Mouse (Mus musculus) 3134 (cell line): ENCODE measurements around the gene Haus7.

ENCODE experiments used
- DNase-seq: peaks from one replicate; pipeline ENCODE4 v3.0.0-alpha.2; 2011; ENCODE audit warnings: low spot score; ENCODE audit not compliant: insufficient read length; ENCODE audit errors: extremely low read depth

Haus7 gene

DNA sequence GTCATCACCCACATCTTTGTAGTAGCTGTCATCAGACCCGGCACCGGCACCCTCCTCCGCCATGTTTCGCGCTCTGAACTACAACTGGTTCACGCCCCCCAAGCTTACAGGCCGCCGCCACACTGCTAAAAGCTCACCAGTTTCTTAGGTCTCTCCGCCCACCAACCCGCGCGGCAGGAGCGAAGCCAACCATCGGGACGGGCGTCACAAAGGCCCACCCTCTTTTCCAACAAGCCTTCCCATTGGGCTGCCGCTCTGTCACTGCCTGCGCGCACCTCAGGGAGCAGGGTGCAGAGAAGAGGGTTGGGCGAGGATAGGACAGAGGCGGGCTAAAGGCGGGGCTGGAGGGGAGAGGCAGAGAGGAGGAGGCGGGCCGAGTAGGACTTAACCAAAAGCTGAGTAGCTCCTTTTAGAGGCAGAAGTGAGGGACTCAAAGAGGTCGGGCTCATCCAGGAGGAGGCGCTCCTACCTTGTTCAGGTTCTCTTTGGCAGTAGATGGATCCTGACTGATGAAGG, at the start of gene Haus7:
TSS of gene Haus7 (minus strand) at position 168 of the 516 bp plus-strand sequence.
- peak; percentile 99 for DNase-seq

- no peak for DNase-seq
Observed at GRCm38 (mm10) chrX:73506577-73506976, 47.7 kb upstream of the Haus7 start.

DNA sequence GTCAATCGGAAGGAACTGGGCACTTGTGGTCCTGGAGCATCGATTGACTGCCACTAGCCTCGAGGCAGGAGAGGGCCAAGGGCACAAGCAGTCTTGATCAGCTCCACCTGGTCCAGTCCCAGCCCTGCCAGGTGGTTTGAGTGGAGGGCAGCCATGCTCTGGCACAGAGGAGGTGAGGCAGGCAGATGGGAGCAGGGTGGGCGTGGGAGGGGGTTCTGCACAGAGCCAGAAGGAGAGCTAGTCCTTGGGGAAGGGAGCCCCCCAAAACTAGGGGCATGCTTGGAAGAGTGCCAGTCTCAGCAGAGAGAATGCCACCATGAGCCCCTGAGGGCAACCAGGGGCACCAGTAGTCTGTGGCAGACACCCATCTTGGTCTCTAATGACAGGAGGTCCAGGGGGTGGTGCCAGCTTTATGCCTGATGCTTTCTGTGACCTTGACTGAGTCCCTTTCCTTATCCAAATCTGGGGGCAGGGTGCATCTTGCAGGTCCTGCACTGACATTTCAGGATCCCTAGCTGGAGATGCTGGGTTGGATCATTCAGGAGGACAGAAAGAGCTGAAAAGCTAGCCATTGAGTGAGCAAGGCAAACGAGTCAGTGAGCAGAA, 46.4 kb upstream of the Haus7 start:
- no peak for DNase-seq

- DNase-seq: no peak
Observed at GRCm38 (mm10) chrX:73496746-73497145, 37.9 kb upstream of the Haus7 start.

GRCm38 (mm10) chrX:73493567-73493966, 34.7 kb upstream of the Haus7 start:
- DNase-seq: peak; percentile 19

- peak; percentile 36 for DNase-seq
Observed at GRCm38 (mm10) chrX:73490804-73491203, 32.0 kb upstream of the Haus7 start.

DNA sequence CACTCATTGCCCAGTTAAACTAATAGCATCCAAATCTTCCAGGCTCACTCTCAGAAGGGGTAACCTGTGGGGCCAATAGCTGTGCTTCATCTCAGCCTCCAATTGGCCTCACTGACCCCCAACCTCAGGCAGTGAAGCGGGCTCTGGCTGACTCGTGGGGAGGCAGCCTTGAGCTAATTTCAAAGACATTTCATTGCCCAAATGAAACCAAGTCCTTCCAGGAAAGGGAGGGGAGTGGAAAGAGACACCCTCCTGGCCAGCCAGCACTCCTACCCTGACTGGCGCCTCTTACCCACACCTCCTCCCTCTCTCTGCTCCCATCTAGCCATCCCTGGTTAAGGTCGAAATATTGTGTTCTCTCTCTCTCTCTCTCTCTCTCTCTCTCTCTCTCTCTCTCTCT, 31.3 kb upstream of the Haus7 start:
- DNase-seq: peak; percentile 33

DNA sequence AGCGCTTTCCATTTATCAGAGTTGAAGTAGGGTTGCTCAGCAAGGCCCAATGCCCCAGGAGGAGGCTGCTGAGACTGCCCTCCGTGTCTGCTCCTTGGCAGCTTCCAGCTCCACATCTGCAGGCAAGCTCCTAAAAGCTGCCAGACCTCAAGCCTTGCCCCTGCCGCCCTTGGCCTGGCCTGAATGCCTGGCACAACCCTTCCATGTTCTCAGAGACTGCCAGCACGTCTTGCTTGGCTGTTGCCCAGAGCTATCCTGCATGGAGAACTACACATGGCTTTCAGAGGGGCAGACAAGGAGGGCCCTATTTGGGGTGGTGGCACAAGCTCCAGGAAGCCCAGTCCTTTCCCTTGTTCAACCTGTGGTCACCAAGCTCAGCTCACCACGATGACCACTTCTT, 28.1 kb upstream of the Haus7 start:
- DNase-seq: peak; percentile 73

DNA sequence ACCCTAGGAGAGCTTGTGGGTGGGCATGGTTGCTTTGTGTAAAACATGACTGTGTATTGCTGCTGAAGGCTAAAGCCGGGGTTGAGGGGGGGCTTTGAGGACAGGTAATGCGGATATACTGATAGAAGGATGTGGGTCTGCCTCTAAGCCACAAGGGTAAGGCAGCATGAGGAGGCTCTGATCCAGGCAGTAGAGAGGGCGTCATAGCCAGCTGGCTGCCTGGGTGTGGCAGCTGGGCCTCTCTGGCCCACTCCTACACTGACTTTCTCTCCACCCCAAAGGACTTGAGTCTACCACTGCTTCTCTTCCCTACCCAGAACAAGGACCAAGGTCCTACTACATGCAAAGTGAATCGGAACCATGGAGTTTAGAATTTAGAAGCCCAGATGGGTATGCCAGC, 26.0 kb upstream of the Haus7 start:
- DNase-seq: no peak

GRCm38 (mm10) chrX:73484076-73484475, 25.2 kb upstream of the Haus7 start:
- no peak for DNase-seq

GRCm38 (mm10) chrX:73483484-73483810, 24.6 kb upstream of the Haus7 start, which contains the start of gene Bgn:
TSS of gene Bgn (plus strand) at chrX:73483602.
- no peak for DNase-seq

- no peak for DNase-seq
Observed at GRCm38 (mm10) chrX:73482643-73483483, 24.0 kb upstream of the Haus7 start.

DNA sequence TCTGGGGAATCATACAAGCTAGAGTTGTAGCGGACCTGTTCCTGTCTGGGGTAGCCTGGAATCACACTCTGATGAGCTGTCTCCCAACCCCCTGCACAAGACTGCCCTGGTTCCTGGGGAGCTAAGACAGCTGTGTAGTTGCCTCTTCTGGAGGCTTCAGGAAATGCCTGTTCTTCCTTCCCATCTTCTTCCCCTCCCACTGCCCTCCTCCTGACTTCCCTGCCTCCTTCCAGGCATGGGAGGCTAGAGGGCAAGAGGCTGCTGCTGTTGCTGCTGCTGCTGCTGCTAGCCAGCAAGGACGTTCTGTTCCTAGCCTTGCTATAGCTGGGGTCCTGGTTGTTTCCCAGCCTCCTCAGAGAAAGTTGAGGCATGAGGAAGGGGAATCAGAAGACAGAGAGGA, 21.5 kb upstream of the Haus7 start:
- no peak for DNase-seq

DNA sequence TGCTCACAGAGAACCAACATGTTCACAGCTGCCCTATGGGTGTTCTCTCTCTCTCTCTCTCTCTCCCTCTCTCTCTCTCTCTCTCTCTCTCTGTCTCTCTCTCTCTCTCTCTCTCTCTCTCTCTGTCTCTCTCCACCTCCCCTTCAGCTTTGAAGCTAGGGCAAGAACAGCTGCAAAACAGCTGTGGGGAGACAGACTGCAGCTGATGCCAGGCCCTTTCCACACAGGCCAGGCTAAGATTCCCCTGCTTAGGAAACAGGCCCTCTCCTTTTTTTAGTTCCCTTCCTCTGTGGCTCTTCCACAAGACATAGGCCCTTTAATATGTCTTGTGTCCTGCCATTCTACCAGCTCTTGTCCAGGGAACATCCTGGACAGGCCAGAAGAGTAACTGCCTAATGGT, 20.8 kb upstream of the Haus7 start:
- DNase-seq: no peak

- DNase-seq: no peak
Observed at GRCm38 (mm10) chrX:73477500-73477899, 18.7 kb upstream of the Haus7 start.

DNA sequence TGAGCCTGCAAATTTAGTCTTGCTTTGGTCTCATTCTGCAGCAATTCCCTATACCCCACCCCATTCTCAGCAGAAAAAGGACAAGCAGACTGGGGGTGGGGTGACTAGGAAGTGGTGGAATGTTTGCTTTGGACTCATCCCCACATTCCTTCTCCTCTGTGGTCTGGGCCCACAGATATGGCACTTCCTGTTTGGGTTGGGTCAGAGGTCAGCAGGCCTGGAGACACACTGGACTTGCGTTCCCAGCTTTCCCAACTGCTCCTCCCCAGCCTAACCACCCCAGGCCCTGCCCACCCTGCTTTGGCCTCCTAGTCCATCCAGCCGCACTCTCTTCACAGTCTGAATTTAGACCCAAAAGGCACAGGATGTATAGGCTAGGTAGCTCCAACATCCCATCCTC, 17.8 kb upstream of the Haus7 start:
- peak; percentile 76 for DNase-seq

GRCm38 (mm10) chrX:73475658-73476256, 16.9 kb upstream of the Haus7 start:
- DNase-seq: no peak

- no peak for DNase-seq
Observed at GRCm38 (mm10) chrX:73474340-73475165, 15.7 kb upstream of the Haus7 start.

DNA sequence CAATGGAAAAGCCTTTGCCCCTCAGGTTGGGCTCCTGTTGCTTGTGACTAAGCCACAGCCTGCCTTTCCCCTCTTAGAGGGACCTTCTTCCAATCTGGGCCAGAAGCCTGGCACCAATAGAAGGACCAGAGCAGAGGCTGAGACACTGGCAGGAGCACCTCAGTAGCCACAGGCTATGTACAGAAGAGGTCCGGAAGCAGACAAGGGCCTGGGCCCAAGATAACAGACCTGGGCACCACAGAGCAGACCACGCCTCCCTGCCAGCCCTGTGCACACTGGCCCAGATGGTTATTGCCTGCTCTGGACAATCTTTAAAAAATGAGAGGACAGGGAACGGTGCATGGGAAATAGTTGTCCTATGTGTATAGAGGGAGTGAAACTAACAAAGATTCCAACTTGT, 12.9 kb upstream of the Haus7 start:
- no peak for DNase-seq

- no peak for DNase-seq
Observed at GRCm38 (mm10) chrX:73468752-73469151, 9.9 kb upstream of the Haus7 start.

DNA sequence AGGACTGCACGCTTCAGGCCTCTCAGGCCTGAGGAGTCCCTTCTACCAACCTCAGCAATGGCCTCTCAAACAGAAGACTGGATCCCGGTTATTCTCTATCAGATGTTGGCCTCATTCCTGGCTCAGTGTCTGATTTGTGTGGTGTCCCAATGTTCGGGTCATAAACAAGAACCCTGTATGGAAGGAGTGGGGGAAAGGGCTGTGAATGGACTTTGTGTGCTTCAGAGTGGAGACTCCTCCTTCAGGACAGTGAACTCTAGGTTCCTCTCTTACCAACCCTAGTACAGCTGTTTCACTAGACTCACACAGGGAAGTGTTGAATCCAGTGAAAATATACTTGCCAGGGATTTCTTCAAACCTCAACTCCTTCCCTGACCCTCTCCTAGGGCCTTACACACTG, 9.5 kb upstream of the Haus7 start:
- no peak for DNase-seq
